Mouse (Mus musculus) embryonic facial prominence, embryonic 15.5 days (tissue): ENCODE measurements around the gene Palm. TPM values are rescaled to one million over a fixed set of nuclear protein-coding genes. Genes with fewer than 3 reads are reported as not detected.

Source experiments
- ATAC-seq: fragments of 200-750 bp; cut with Nextera tagmentation; 2 replicates; pipeline ENCODE4 v1.8.0; 2017; ENCODE audit warnings: low read depth, moderate TSS enrichment; ENCODE audit not compliant: insufficient number of reproducible peaks, low FRiP score, low TSS enrichment
- H3K27ac ChIP-seq: fragments of 300-500 bp; sonication (generic); replicated peaks from 2 replicates; pipeline ENCODE4 v1.5.1; 2015; ENCODE audit warnings: mild to moderate bottlenecking, inconsistent platforms
- H3K27me3 ChIP-seq: fragments of 300-500 bp; sonication (generic); 2 replicates; pipeline ENCODE4 v1.6.1; 2015; ENCODE audit warnings: inconsistent platforms
- H3K36me3 ChIP-seq: fragments of 300-500 bp; sonication (generic); 2 replicates; pipeline ENCODE4 v1.6.1; 2015; ENCODE audit warnings: mild to moderate bottlenecking, inconsistent platforms
- H3K4me1 ChIP-seq: fragments of 300-500 bp; sonication (generic); 2 replicates; pipeline ENCODE4 v1.6.1; 2015; ENCODE audit warnings: inconsistent platforms
- H3K4me2 ChIP-seq: fragments of 300-500 bp; sonication (generic); replicated peaks from 2 replicates; pipeline ENCODE4 v1.6.1; 2015; ENCODE audit warnings: mild to moderate bottlenecking, inconsistent platforms
- H3K4me3 ChIP-seq: fragments of 300-500 bp; sonication (generic); replicated peaks from 2 replicates; pipeline ENCODE4 v1.5.1; 2015; ENCODE audit warnings: mild to moderate bottlenecking, inconsistent platforms
- H3K9ac ChIP-seq: fragments of 300-500 bp; sonication (generic); 2 replicates; pipeline ENCODE4 v1.6.1; 2015; ENCODE audit warnings: inconsistent platforms
- H3K9me3 ChIP-seq: fragments of 300-500 bp; sonication (generic); replicated peaks from 2 replicates; pipeline ENCODE4 v1.6.1; 2016; ENCODE audit warnings: inconsistent platforms
- WGBS: fragments of 180-500 bp; shearing (Covaris S2); methylation state at CpG from one replicate; pipeline ENCODE4 v1.1.7; 2015; 5-methylcytosine and 5-hydroxymethylcytosine counted together
- polyA plus RNA-seq: library from polyadenylated mRNA; unstranded; fragments of >200 nt; fragmentation: Nextera tagmentation; extraction: Ambion mirVana; gene quantifications from 2 replicates; pipeline ENCODE4 v1.2.1, GENCODE M21; 2015

The Palm gene
- polyA plus RNA-seq, 1 experiment from 2014 or later: 96.6 TPM

DNA sequence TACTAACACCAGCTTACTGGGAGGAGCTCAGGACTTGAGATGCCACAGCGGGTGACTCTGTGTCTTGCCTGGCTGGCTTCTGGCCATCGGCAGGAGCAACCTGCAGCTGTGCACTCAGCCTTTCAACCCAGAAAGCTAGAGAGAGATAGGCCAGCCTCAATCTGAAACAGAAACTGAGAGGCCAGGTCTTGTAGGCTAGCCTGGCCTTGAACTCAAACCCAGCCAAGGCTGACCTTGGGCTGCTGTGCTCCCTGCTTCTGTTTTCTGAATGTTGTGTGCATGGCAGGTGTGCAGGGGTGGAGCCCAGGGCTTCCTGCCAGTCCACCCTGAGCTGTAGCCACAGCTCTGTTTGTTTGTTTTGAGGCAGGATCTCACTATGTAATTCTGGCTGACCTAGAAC, 20.2 kb upstream of the Palm start:
- no peak overlapping the region for H3K4me2 ChIP-seq
- no peak overlapping the region for H3K4me3 ChIP-seq
- no peak overlapping the region for H3K27ac ChIP-seq
- H3K27me3 ChIP-seq: no peaks in the 10 kb centered on the region
- no peaks in the 10 kb centered on the region for H3K36me3 ChIP-seq
- WGBS: 89% methylated on average over 2 of the region's 2 CpGs
- no peaks in the 10 kb centered on the region for H3K9me3 ChIP-seq
- ATAC-seq: no peak
- H3K9ac ChIP-seq: no peak overlapping the region
- peaks cover 20% of the 10 kb centered on the region for H3K4me1 ChIP-seq

DNA sequence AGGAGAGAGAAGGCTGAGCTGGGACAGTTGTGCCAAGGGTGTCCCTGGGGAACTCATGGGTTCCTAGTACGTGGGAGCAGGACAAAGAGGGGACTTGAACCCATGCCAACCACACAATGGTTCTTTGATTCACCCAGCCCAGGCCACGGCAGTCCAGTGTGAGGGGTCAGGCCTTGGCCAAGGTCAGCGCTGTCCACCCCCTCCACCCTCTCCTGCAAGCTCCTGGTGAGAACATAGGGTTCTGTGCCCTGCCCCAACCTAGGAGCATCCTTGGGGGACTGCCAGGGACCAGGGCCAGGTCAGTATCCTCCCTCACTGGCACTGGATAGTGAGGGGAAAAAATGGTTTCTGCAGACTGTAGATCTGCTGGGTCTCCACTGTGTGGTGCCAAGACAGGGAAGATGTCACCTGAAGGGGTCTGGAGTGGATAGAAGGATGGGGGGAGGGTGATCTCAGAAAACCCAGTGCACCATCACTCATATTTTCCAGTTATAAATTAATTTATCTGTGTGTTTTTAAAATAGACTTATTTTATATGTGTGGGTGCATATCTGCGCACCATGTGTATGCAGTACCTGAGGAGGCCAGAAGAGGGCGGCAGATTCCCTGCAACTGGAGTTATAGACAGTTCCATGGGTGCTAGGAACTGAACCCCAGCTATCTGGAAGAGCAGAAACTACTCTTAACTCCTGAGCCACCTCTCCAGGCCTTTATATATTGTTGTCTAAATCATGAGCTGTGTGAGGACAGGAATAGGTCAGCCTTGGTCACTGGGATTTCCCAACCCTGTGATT, 18.7 kb upstream of the Palm start:
- 72% methylated on average over 5 of the region's 5 CpGs for WGBS
- no peak overlapping the region for H3K27ac ChIP-seq
- peaks cover 22% of the 10 kb centered on the region for H3K4me1 ChIP-seq
- no peaks in the 10 kb centered on the region for H3K9me3 ChIP-seq
- H3K36me3 ChIP-seq: no peaks in the 10 kb centered on the region
- ATAC-seq: no peak
- no peak overlapping the region for H3K4me2 ChIP-seq
- no peak overlapping the region for H3K9ac ChIP-seq
- H3K4me3 ChIP-seq: no peak overlapping the region
- no peaks in the 10 kb centered on the region for H3K27me3 ChIP-seq

DNA sequence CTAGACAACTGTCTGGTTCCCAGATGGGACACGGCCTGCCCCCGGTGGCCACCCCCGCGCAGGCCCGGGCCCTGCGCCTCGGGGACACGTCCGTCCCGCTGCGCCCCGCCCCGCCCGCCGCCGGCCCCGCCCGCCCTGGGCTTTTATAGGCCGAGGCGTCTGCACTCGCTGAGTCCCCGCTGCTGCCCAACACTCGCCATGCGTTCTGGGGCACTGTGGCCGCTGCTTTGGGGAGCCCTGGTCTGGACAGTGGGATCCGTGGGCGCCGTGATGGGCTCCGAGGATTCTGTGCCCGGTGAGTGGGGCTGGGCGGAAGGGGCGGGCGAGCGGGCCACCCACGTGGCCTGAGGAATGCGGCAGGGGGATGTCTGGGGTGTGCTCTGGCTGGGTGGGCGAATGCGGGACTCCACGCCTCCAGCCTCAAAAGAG, 16.3 kb upstream of the Palm start, which contains the start of gene Fstl3:
Gene Fstl3, plus strand, starts transcription at position 170 of the 429 bp plus-strand sequence.
- Histone ChIP-seq H3K27ac (peak within 1 kb of the TSS; percentile 68), H3K9me3 (no peaks in the 10 kb centered on the region), H3K4me1 (peaks cover 38% of the 10 kb centered on the region), H3K4me3 (peak within 1 kb of the TSS; percentile 48), H3K27me3 (peaks cover 8% of the 10 kb centered on the region; the same call in 1 of the 2 replicates), H3K4me2 (peak within 1 kb of the TSS; percentile 84), H3K9ac (peak within 1 kb of the TSS; percentile 16; the same call in 1 of the 2 replicates), H3K36me3 (no peaks in the 10 kb centered on the region)
- 2% methylated on average over 39 of the region's 39 CpGs for WGBS
- ATAC-seq: no peak

DNA sequence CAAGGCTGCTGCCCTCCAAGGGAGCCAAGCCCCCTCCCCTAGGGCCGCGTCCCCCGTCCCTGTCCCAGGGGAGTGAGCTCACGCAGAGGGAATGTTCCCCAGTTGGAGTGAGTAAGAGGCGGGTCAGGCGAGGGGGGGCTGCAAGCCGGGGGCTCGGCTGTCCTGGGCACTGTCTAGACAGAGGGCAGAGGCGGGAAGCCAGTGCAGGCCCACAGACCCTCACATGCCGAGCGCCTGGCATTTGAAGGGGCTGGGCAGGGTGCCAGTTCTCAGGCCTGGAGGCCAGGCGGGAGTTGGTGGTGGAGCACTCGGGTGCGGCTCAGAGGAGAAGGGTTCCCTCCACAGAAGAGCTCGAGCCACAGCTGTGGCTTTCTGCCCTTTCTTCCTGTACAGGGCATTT, 15.4 kb upstream of the Palm start:
- H3K27me3 ChIP-seq: peaks cover 13% of the 10 kb centered on the region
- peak overlapping the region; percentile 84 for H3K4me2 ChIP-seq
- peak; percentile 29 for ATAC-seq
- no peaks in the 10 kb centered on the region for H3K36me3 ChIP-seq
- H3K27ac ChIP-seq: peak overlapping the region; percentile 68
- H3K4me1 ChIP-seq: peaks cover 38% of the 10 kb centered on the region
- H3K9me3 ChIP-seq: no peaks in the 10 kb centered on the region
- peak overlapping the region; percentile 48 for H3K4me3 ChIP-seq
- H3K9ac ChIP-seq: no peak overlapping the region
- WGBS: 9% methylated on average over 15 of the region's 15 CpGs

DNA sequence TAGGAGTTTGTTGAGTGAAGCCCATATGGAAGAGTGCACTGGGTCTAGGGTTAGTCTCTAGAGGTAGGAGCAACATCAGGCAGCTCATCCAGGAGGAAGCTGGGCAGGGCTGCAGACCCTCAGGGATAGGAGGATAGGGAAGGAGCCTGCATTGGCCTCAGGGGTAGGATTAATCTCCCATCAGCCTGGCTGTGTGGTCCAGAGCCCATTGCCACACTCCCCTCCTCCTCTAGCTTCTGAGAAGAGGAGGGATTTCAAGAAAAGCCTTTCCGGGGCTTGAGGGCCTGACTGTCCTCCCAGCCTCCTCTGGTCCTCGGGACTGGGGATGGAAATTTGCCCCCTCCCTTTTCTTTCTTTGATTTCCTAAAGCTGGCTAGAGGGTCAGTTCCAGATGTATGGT, 14.2 kb upstream of the Palm start:
- H3K9ac ChIP-seq: no peak overlapping the region
- ATAC-seq: no peak
- H3K36me3 ChIP-seq: no peaks in the 10 kb centered on the region
- H3K4me3 ChIP-seq: no peak overlapping the region
- H3K27me3 ChIP-seq: peaks cover 13% of the 10 kb centered on the region
- peaks cover 38% of the 10 kb centered on the region for H3K4me1 ChIP-seq
- peak overlapping the region; percentile 87; the same call in 1 of the 2 replicates for H3K4me2 ChIP-seq
- 18% methylated on average over 2 of the region's 2 CpGs for WGBS
- no peak overlapping the region for H3K27ac ChIP-seq
- no peaks in the 10 kb centered on the region for H3K9me3 ChIP-seq

DNA sequence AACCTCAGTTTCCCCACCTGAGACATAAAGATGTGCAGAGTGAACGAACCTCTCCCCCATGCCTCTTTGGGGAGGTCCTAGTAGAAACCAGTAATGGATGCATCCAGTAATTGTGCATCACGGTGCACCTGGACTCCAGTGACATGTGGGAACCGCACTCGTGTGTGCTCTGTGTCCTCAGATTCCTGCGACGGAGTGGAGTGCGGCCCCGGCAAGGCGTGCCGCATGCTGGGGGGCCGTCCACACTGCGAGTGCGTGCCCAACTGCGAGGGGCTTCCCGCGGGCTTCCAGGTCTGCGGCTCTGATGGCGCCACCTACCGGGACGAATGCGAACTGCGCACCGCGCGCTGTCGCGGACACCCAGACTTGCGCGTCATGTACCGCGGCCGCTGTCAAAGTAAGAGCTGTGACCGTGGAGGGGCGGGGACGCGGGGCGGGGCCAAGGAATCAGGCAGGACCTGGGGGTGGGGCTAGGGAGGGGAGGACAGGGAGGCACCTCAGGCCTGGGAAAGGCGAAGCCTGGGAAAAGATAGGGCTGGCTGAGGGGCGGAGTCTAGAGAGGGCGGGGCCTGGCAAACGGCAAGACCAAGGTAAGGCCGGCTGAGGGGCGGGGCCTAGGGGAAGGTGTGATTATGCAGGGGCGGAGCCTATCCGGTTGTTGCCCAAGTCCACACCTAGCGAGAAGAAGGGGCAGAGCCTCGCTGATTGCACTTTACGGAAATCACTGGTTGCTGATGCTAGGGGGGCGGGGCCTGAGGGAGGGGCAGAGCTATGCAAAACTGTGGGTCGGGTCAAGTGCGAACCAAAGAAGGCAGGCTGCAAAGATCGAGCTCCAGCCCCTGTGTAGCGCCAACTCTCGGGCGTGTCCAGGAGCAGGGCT, 13.3 kb upstream of the Palm start:
- 2% methylated on average over 55 of the region's 55 CpGs for WGBS

DNA sequence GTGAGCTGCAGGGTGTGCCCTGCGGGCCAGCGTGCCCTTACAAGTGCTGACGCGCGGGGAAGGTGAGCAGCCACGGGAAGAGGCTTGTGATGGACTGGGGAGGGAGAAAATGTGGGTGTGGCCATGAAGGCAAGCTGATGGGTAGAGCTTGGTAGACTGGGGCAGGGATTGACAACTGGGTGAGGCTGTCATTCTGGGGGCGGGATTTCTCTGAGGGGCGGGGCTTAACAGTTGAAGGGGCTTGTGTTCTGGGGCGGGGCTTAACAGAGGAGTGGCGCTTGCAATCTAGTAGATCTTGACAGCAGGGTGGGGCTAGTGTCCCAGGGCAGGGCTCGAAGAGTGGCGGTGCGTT, 12.7 kb upstream of the Palm start:
- Histone ChIP-seq H3K4me1 (peaks cover 38% of the 10 kb centered on the region), H3K4me3 (peak overlapping the region; percentile 48), H3K4me2 (peak overlapping the region; percentile 87), H3K27ac (peak overlapping the region; percentile 51; the same call in 1 of the 2 replicates), H3K36me3 (no peaks in the 10 kb centered on the region), H3K9ac (no peak overlapping the region), H3K9me3 (no peaks in the 10 kb centered on the region), H3K27me3 (peaks cover 13% of the 10 kb centered on the region)
- ATAC-seq: peak; percentile 70; the same call in 1 of the 2 replicates
- WGBS: 0% methylated on average over 12 of the region's 13 CpGs

More for the DNA sequence above, 13.3 kb upstream of the Palm start:
- H3K36me3 ChIP-seq: no peaks in the 10 kb centered on the region
- H3K4me2 ChIP-seq: peak overlapping the region; percentile 87
- H3K4me1 ChIP-seq: peaks cover 38% of the 10 kb centered on the region
- peak; percentile 89 for ATAC-seq
- H3K4me3 ChIP-seq: peak overlapping the region; percentile 48
- no peak overlapping the region for H3K9ac ChIP-seq
- peaks cover 13% of the 10 kb centered on the region for H3K27me3 ChIP-seq
- peak overlapping the region; percentile 51; the same call in 1 of the 2 replicates for H3K27ac ChIP-seq
- no peaks in the 10 kb centered on the region for H3K9me3 ChIP-seq

DNA sequence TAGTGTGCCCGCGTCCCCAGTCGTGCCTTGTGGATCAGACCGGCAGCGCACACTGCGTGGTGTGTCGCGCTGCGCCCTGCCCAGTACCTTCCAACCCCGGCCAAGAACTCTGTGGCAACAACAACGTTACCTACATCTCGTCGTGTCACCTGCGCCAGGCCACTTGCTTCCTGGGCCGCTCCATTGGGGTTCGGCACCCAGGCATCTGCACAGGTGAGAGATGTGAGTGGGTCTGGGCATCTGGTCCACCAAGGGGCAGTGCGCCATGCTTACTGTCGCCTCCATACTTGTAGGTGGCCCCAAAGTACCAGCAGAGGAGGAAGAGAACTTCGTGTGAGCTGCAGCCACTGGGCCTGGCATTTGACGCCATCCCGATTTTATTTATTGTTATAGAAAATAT, 12.2 kb upstream of the Palm start:
- H3K4me1 ChIP-seq: peaks cover 38% of the 10 kb centered on the region
- peaks cover 13% of the 10 kb centered on the region for H3K27me3 ChIP-seq
- H3K9me3 ChIP-seq: no peaks in the 10 kb centered on the region
- H3K9ac ChIP-seq: no peak overlapping the region
- no peaks in the 10 kb centered on the region for H3K36me3 ChIP-seq
- H3K4me2 ChIP-seq: peak overlapping the region; percentile 87
- no peak overlapping the region; the same call in 1 of the 2 replicates for H3K27ac ChIP-seq
- H3K4me3 ChIP-seq: peak overlapping the region; percentile 48
- WGBS: 28% methylated on average over 21 of the region's 21 CpGs
- no peak for ATAC-seq

DNA sequence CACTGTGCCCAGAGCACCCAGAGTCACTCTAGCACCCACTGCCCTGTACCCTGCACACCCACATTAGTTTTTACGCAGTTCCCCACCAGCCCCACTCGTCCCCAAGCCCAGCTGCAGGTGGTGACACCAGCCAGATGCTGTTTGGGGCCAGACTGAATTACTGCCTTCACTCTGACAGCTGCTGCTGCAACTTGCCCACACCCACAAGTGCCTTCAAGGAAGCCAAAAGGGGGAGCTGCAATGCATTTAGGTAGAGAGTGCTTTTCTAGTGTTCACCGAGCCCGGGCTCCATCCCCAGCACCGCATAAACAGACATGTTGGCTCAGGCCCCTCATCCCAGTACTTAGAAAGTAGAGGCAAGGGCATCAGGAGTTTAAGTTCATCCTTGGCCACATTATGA, 11.4 kb upstream of the Palm start:
- H3K4me3 ChIP-seq: no peak overlapping the region
- ATAC-seq: no peak
- 56% methylated on average over 5 of the region's 5 CpGs for WGBS
- no peak overlapping the region for H3K27ac ChIP-seq
- H3K9ac ChIP-seq: no peak overlapping the region
- no peak overlapping the region for H3K4me2 ChIP-seq
- H3K4me1 ChIP-seq: peaks cover 35% of the 10 kb centered on the region
- H3K36me3 ChIP-seq: no peaks in the 10 kb centered on the region
- no peaks in the 10 kb centered on the region for H3K9me3 ChIP-seq
- peaks cover 13% of the 10 kb centered on the region for H3K27me3 ChIP-seq

DNA sequence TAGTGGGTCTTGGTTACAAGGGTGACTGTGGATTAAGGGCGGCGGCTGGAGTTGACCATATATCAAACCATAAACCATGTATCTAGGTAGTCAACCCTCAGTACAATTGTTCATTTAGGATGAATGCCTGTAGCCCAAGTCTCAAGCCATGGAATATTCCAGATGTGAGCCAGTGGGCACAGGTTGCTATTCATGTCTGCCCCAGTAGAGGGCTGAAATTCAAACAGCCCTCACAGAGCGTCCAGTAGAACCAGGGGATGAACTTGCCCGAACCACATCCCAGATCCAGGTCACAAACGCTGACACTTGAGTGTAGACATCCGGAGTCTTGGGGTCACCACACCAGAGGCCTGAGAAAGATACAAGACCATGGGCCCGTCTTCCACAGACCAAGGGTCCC, 10.3 kb upstream of the Palm start:
- Histone ChIP-seq H3K4me1 (peaks cover 24% of the 10 kb centered on the region), H3K4me2 (no peak overlapping the region), H3K27me3 (peaks cover 13% of the 10 kb centered on the region), H3K4me3 (no peak overlapping the region), H3K9me3 (no peaks in the 10 kb centered on the region), H3K27ac (no peak overlapping the region), H3K9ac (no peak overlapping the region), H3K36me3 (no peaks in the 10 kb centered on the region)
- WGBS: 61% methylated on average over 7 of the region's 7 CpGs
- no peak for ATAC-seq
